Mouse (Mus musculus): ENCODE measurements around the gene Pkn1.

Gene Pkn1

DNA sequence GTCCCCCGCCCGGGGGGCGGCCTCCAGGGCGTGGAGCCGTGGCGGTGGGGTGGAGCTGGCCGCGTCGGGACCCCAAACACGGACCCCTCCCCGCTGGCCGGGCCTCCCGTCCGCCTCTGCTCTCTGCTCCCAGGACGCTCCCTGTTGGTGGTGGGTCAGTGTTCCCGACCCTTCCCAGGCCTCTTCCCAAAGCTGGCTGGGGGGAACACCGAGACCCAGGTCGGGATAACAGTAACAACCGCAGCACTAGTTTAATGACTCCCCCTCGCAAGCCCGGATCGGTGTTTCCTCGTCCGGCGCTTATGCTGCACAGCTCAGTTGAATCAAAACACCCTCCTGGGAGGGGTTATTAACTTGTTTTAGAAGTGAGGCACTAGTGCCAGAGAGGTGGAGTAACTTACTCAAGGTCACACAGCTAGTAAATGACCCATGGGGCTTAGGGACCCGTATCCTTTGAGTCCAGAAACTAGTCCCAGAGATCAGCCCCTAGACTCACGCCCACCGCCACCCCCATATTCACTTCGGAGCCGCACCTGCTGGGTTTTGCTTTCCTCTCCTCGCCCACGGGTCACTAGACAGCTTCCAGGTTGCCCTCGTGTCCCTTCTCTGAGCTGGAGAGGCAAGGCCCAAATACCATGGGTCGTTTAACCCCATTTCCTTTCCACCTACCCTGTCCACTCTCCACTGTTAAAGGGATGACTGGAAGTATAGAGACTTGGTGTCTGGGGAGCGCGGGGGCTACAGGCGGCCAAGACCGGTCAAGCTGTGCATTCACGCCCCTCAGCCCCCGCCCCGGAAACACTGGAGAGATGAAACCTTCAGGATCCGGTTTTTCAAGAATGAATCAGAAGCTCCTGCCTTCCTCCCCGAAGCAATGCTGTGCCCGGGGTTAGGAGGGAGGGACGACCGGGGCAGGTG lies 46.0 kb downstream of the Pkn1 start:
- DNase-seq (ENCODE audit: low read depth), result no peak

DNA sequence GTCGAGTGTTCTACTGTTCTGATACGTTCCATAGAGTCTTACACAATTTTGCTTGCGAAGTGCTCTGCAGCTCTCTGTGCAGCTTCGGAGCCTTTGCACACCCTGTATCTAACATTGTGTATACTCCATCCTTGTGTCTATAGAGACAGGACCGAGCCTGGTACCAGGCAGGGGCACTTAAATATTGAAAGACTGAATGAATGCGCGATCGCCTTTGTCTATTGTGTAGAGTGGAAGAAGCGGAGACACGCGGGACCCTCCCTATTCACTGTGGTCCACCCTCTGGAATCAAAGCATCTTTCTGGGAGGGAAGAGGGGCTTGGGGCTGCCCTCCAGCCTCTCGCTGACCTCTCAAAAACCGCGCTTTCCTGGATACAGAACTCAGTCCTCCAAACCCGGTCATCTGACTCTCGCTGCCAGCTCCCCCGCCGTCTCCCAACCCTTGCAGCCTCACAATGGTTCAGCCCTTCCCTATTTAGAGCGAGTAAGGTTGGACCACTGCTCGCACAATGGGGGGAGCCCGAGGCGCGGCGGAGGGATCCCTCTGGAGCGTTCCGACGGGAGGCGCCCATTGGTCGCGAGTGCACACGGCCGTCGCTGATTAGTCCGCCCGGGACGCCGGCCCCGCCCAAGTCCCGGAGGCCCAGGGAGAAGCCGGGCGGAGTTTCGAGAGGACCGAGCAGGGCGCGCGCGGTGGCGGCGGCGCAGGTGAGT lies 46.8 kb downstream of the Pkn1 start, which contains the start of gene Gipc1:
Gene Gipc1, plus strand, starts transcription at position 648 of the 714 bp plus-strand sequence.
- DNase-seq (ENCODE audit: low read depth), result peak; percentile 96

DNA sequence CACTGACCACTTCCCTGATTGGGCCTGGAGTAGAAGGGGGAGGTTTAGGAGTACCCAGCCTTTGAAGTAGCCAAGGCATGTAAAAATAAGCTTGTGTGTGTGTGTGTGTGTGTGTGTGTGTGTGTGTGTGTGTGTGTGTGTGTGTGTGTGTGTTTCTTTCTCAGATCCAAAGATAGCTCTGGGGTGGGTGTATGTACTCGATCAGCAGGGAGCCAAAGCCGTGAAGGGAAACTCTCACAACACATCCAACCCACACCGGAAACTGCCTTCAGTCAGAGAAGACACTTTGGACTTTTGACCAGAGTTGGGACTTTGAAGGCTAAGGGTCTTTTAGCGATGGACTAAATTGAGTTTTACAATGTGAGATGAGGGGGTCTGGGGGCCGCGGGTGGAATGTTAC lies 49.3 kb downstream of the Pkn1 start:
- DNase-seq (ENCODE audit: low read depth), result no peak

DNA sequence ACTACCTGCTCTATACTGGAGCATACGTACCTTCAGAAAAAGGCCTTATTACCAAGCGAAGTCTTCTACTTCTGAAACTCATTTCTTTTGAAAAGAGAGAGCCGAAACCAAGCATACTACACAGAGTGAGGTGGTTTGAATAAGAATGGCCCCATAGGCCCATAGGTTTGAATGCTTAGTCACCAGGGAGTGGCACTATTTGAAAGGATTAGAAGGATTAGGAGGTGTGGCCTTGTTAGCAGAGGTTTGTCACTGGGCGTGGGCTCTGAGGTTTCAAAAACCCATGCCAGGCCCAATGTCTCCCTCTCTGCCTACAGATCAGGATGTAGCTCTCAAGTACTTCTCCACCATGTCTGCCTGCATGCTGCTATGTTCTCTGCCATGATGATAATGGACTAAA lies 50.9 kb downstream of the Pkn1 start:
- no peak for DNase-seq (ENCODE audit: low read depth)

DNA sequence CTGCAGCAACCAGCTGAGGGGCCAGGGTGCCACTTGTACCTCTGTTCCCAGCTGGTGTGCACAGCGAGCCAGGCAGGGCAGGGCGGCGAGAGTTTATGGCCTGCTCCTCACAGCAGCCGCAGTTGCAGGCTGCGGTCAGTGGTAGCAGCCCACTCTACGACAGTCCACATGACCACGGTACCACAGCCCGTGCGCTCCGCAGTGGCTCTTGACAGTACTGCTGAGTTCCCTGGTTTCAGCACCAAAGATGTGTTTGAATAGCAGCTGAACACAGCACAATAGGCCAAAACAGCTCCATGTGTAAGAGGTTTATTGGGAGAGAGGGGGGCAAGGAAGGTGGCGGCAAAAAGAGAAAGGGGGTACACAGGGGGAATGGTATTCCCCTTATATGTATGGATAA lies 51.5 kb downstream of the Pkn1 start:
- no peak for DNase-seq (ENCODE audit: low read depth)

DNA sequence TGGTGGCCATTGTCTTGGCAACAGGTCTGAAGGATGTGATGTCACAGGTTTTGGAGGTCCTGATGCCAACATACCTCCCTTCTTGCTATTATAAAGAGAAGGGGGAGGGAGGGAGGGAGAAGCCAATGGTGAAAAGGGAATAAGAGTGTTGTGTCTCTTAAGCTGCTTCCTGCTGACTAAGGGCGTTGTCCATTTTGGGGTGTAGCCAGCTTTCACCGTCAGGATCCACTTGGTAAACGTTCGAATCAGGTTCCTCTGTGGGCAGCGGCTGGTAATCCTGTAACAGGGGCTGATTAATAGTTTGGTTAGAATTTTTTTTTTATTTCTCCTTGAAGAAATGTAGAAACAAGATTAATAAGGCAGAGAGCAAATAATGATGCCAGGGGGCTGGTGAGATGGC lies 59.3 kb downstream of the Pkn1 start:
- DNase-seq (ENCODE audit: low read depth), result no peak

DNA sequence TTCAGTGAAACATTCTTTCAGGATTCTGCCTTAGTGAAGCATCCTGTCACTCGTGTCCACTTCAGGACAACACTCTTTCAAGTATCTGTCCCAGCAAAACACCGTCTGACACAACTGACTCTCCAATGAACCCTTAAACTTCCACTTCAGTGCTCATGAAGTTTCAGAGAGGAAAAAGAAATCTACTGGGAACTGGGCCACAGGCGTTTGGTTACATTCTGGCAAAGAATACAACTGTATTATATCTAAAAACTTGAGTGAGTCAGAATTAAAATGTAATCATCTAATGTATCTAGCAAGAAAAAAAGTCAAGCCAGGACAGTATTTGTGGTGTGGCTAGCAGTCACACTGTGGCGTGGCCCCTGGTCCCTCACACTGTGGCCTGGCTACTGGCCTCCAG lies 60.1 kb downstream of the Pkn1 start:
- DNase-seq (ENCODE audit: low read depth), result no peak

DNA sequence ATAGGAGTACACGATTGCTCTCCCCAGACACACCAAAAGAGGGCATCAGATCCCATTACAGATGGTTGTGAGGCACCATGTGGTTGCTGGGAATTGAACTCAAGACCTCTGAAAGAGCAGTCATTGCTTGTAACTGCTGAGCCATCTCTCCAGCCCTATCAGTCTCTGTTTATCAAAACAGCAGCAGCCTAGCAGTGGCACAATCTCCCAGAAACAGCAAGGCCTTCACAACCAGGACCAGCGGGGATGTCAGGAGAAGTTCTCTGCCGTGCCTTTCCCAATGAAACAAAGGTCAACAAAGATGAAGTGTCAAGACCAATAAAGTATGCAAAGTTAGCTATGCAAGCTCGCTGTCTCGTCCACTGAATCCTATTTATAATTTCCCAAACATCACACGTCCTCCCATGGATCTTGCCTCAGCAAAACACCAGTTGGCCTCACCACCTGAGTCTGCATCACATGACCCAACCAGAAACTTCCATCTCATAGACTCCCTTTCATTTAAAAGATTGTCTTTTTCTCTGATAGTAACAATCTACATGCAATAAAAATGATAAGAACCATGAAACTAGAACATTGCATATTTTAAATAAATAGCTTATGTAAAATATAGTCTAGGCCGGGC lies 66.8 kb downstream of the Pkn1 start:
- DNase-seq (ENCODE audit: low read depth), result no peak

DNA sequence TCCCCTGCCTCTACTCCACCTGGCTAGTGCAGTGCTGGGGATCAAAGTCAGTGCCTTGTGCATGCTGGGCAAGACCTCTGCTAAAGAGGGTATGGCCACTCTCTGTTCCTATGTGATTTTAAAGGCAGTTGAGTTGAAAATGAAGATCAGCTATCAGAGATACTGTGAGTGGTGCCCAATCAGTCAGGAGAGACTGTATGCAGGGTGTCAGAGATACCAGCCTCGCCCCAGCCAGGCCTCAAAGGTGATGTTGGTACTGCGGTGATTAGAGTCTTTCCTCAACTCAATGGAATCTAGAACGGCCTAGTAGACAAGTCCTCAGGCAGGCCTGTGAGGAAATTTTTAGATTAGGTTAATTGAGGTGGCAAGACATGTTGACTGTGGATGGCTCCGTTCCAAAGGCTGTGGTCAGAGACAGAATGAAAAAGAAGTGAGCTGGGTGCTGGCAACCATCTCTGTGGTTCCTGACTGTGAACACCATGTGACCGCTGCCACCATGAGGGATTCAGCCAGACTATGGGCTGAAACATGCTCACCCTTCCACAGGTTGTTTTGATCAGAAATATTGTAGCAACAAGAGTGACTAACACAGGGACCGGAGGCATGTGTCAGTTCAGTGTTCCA lies 73.2 kb downstream of the Pkn1 start:
- DNase-seq (ENCODE audit: low read depth), result no peak

DNA sequence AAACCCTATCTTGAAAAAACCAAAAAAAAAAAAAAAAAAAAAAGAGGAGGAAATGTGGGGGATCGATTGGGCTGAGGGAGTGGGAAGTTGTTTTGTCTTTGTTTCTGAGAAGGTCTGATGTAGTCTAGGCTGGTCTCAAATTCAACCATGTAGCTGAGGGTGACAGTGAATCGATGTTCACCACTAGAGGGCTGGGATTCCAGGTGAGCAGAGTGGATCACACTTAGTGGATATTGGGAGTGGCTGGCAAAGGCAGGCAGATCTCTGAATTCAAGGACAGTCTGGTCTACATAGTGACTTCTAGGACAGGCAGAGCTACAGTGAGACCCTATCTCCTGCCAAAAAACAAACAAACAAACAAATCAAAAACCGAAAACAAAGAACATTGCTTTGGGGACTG lies 74.2 kb downstream of the Pkn1 start:
- no peak for DNase-seq (ENCODE audit: low read depth)

DNA sequence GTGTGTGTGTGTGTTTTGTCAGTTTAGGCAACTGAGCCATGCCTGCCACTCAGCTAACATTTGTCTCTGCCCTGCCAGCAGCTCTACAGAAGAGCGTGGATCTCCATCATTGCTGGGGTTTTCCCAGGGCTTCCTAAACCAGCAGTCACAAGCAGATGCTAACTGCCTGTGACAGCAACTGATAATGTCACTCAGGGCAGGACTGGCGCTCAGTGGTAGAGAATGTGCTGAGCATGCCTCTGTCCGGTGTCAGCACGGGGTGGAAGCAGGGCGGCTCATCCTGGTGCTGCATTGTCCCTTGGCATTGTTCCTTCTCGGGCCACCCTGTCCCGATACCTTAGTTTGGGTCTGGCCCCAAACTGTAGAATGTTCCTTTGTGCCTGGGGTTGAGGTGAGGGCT lies 75.4 kb downstream of the Pkn1 start:
- DNase-seq (ENCODE audit: low read depth), result no peak

DNA sequence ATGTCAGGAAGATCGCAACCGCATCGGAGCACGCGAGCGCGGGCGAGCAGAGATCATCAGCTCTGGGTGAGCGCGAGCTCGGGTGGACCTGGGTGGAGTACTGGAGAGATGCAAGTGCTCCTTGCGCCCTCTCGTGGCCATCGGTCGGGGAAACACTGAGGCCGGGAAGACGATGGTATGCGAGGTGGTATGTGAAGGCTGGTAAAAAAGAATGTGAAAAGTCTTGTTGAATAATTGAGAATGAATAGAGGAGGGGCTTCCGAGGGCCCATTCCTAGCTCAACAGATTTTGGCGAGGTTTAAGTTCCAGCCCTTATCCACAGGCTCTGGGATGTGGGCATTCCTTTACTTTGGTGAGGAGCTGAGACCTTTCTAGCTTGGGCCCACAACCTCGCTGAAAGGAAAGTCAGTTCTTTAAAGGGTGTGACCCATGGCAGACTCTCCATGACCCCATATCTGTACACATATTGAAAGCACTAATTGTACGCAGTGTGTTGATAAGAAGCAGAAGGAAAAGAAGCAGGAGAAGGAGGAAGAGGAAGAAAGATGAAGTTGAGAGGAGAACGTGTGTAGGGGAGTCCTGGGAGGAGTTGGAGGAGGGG lies 76.5 kb downstream of the Pkn1 start:
- DNase-seq (ENCODE audit: low read depth), result peak; percentile 51

DNA sequence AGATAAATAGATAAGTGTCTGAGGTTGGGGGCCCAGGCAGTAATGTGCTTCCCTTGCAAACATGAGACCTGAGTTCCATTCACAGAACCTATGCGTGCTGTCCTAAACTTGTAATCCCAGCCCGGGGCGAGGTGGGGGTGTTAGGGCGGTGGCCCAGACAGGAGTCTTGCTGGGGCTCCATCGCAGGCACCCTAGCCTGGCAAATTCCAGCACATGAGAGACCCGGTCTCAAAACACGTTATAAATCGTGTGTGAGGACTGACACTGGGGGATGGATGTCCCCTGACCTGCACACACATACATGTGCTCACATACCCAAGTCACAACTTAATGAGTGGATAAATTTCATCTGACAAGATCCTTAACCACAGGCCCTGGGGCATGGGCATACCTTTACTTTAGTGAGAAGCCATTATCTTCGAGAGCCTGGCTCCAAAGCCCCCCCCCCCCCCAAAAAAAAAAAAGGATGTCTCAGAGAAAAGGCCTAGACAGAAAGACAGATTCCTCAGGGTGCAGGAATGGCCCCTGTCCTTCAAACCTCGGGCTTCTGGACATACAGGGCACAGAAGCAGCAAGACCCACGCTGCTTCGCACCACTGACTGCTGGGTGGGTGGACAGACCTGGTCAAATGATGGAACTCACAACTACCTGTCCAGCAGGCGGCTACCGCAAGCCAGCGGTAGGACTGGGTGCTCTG lies 77.1 kb downstream of the Pkn1 start:
- DNase-seq (ENCODE audit: low read depth), result no peak

DNA sequence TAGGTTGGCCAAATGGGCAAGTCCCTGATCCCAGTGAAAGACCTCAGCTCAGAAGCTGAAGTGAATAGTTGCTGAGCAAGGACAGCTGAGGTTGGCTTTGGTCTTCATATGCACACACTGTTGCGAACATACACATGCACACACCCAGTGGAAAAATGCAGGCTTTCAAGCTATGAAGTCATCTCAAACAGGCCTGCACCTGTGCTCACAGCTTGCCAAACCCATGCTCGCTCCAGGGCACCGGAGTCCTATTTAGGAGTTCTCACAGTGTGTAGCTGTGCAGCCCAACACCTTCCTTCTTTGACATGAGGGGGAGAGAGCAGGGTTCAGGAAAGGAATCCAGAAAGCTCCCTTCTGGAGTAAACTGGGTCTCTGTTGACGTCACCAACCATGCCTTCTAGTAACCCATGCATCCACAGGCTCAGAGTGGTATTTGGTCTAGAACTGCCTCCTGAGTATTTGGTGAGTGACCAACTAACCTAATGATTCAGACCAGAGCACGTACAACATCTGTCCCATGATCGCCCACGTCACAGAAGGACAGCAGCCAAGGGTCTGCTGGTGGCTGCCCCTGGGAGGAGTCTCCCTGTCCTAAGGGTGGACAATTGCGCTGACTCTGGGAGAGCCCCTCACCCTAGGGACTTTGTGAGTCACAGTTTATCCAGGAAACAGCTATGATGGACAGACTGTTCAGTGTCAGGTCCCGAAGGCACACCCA lies 79.3 kb downstream of the Pkn1 start:
- DNase-seq (ENCODE audit: low read depth), result no peak

DNA sequence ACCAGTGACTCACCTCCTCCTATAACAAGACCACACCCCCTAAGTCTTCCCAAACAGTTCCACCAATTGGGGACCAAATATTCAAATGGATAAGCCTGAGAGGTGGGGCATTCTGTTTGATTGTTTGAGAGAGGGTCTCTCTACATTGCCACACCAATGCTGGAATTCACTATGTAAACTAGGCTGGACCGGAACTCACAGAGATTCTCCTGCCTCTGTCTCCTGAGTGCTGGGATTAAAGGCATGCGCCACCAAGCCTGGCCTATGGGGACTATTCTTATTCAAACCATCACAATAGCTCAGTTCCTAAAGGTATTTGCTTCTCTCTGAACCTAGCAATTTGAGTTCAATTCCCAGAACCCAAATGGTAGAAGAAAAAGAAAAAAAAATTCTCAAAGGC lies 80.4 kb downstream of the Pkn1 start:
- DNase-seq (ENCODE audit: low read depth), result no peak

DNA sequence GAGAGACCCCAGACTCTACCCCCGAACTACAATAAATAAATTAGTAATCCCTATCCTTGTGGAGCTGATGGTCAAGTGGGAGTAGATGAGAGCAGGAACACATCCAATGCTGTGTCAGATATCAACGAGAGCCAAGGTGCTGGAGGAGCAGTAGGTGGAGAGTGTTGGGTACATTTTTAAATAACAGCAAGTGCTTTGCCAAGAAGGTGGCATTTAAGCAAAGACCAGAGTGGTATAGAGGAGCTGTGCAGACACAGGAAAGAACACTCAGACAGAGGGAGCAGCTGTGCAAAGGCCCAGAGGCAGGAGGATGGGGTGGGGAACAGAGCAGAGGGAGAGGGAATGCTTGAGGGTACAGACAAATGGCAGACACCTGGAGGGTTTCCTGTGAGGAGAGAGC lies 81.9 kb downstream of the Pkn1 start:
- DNase-seq (ENCODE audit: low read depth), result no peak

DNA sequence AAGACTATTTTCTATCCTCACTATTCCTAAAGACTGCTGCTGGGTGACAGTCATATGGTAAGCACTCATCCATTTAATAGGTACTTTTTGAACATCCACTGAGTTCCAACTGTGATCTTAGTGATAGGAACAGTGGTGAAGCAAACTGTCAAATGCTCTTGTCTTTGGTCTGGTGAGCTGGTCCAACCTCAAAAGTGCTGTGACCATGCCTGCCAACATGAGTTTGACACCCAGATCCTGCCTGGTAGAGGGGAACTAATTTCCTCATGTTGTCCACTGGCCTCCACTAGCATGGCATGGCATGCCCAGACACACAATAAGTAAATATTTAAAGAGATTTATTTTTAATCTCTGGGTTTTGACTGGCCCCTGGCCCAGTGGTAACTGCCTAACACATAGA lies 82.4 kb downstream of the Pkn1 start:
- DNase-seq (ENCODE audit: low read depth), result no peak

Measured in fibroblast of lung, adult 2 months (primary cell).